ENCODE assay signal across 8 mouse cellular contexts in genomic region chr13:32902481-32903015, GRCm38 (mm10).
A peak's percentile ranks its signal among the peaks of the same experiment; 100 is the strongest.
DNase-seq lines count a peak whose midpoint lies in the region.

No protein-coding gene starts in this region.

- DNase-seq in WW6 (ENCODE audit: low read depth, low spot score): peak; percentile 24
- peak; percentile 27 for DNase-seq in cerebellum, adult 9-11 months
- DNase-seq in frontal cortex, postnatal 14 days (ENCODE audit: low spot score in 2 of 2): peak; percentile 36 to 73
- DNase-seq in induced T-regulatory cell, adult 2 months (ENCODE audit: low read depth): peak; percentile 81
- DNase-seq in left cerebral cortex, adult 11 months (ENCODE audit: low spot score): peak; percentile 57
- peak; percentile 62 to 75 for DNase-seq in lung, postnatal 4 days
- peak; percentile 58 for DNase-seq in right cerebral cortex, adult 18-20 months
- peak; percentile 51 for DNase-seq in yolk sac, embryonic 10.5 days (ENCODE audit: low spot score)

Comparison
In these comparisons a context has a peak if more than half of its experiments do, and no peak if none do; other contexts are left out.
1. Peak in every context shown above with its lines: DNase-seq.
2. DNase-seq: peak in every context shown above with its lines; median percentile 81 in induced T-regulatory cell, adult 2 months; 68 in lung, postnatal 4 days; 58 in right cerebral cortex, adult 18-20 months; 57 in left cerebral cortex, adult 11 months; 54 in frontal cortex, postnatal 14 days; 51 in yolk sac, embryonic 10.5 days; 27 in cerebellum, adult 9-11 months; 24 in WW6.